Mouse (Mus musculus): ENCODE results near the gene Rpl7a. TPM values are rescaled to one million over a fixed set of nuclear protein-coding genes. Genes with fewer than 3 reads are reported as not detected.
A peak's percentile ranks its signal among the peaks of the same experiment; 100 is the strongest.
"Not testable (repeated sequence)": the region's sequence is repeated elsewhere in the genome, so short reads cannot be mapped to it uniquely, and the experiment has no call there.

The Rpl7a gene
- 407 and 410 TPM in 2 replicates for polyA plus RNA-seq (2015; fragmentation: Nextera tagmentation; extraction: Ambion mirVana)

- TF ChIP-seq CTCF (IDR thresholded peaks at IDR 0.05; ENCODE audit: low read depth): peak; percentile 25
- Histone ChIP-seq H3K9ac (ENCODE audit: low read depth, low read length) (peak within 1 kb of the TSS; percentile 95), H3K27ac (ENCODE audit: low read depth, low read length) (peak within 1 kb of the TSS; percentile 90), H3K4me1 (replicated peaks; ENCODE audit: control insufficient read depth, insufficient read depth, low read length) (peaks cover 8% of the 10 kb centered on the region), H3K4me3 (ENCODE audit: low read depth, low read length) (peak within 1 kb of the TSS; percentile 71), H3K27me3 (replicated peaks; ENCODE audit: control insufficient read depth, insufficient read depth, low read length) (no peaks in the 10 kb centered on the region), H3K4me2 (replicated peaks; ENCODE audit: low read depth) (peak within 1 kb of the TSS; percentile 83), H3K9me3 (ENCODE audit: control insufficient read depth) (no peaks in the 10 kb centered on the region), H3K36me3 (ENCODE audit: control insufficient read depth, insufficient read depth) (peaks cover 39% of the 10 kb centered on the region)
- ATAC-seq: peak; percentile 91
- WGBS: under 1% methylated on average over 74 of the region's 74 CpGs
Measured at GRCm38 (mm10) chr2:26910124-26910993, at the start of gene Rpl7a, which contains the start of gene Med22. Rpl7a (plus strand) TSS chr2:26910764. Med22 (minus strand) TSS chr2:26910677.

- Histone ChIP-seq H3K9ac (ENCODE audit: low read depth, low read length) (no peak overlapping the region), H3K36me3 (ENCODE audit: control insufficient read depth, insufficient read depth) (no peaks in the 10 kb centered on the region), H3K27me3 (replicated peaks; ENCODE audit: control insufficient read depth, insufficient read depth, low read length) (no peaks in the 10 kb centered on the region), H3K4me3 (ENCODE audit: low read depth, low read length) (no peak overlapping the region), H3K9me3 (ENCODE audit: control insufficient read depth) (no peaks in the 10 kb centered on the region), H3K27ac (ENCODE audit: low read depth, low read length) (no peak overlapping the region), H3K4me1 (replicated peaks; ENCODE audit: control insufficient read depth, insufficient read depth, low read length) (no peaks in the 10 kb centered on the region), H3K4me2 (replicated peaks; ENCODE audit: low read depth) (no peak overlapping the region)
- WGBS: 77% methylated on average over 3 of the region's 3 CpGs
- no peak for ATAC-seq
- no peak for TF ChIP-seq CTCF (IDR thresholded peaks at IDR 0.05; ENCODE audit: low read depth)
Measured at GRCm38 (mm10) chr2:26862856-26863255, 47.7 kb upstream of the Rpl7a start.

GRCm38 (mm10) chr2:26864879-26865278 is 45.7 kb upstream of the Rpl7a start, which contains the start of gene Abo:
Abo (minus strand) TSS chr2:26864979.
- H3K4me3 ChIP-seq (ENCODE audit: low read depth, low read length): no peak within 1 kb of the TSS
- no peak for TF ChIP-seq CTCF (IDR thresholded peaks at IDR 0.05; ENCODE audit: low read depth)
- no peaks in the 10 kb centered on the region for H3K4me1 ChIP-seq (replicated peaks; ENCODE audit: control insufficient read depth, insufficient read depth, low read length)
- H3K36me3 ChIP-seq (ENCODE audit: control insufficient read depth, insufficient read depth): no peaks in the 10 kb centered on the region
- WGBS: 51% methylated on average over 3 of the region's 3 CpGs
- H3K27me3 ChIP-seq (replicated peaks; ENCODE audit: control insufficient read depth, insufficient read depth, low read length): no peaks in the 10 kb centered on the region
- no peak within 1 kb of the TSS for H3K4me2 ChIP-seq (replicated peaks; ENCODE audit: low read depth)
- H3K27ac ChIP-seq (ENCODE audit: low read depth, low read length): no peak within 1 kb of the TSS
- no peak for ATAC-seq
- H3K9me3 ChIP-seq (ENCODE audit: control insufficient read depth): no peaks in the 10 kb centered on the region
- H3K9ac ChIP-seq (ENCODE audit: low read depth, low read length): no peak within 1 kb of the TSS

- no peak for ATAC-seq
Measured at GRCm38 (mm10) chr2:26870666-26871065, 39.9 kb upstream of the Rpl7a start.

GRCm38 (mm10) chr2:26878571-26878970 is 32.0 kb upstream of the Rpl7a start:
- no peak overlapping the region for H3K4me2 ChIP-seq (replicated peaks; ENCODE audit: low read depth)
- H3K36me3 ChIP-seq (ENCODE audit: control insufficient read depth, insufficient read depth): no peaks in the 10 kb centered on the region
- TF ChIP-seq CTCF (IDR thresholded peaks at IDR 0.05; ENCODE audit: low read depth): no peak
- H3K27me3 ChIP-seq (replicated peaks; ENCODE audit: control insufficient read depth, insufficient read depth, low read length): no peaks in the 10 kb centered on the region
- ATAC-seq: no peak
- H3K9ac ChIP-seq (ENCODE audit: low read depth, low read length): no peak overlapping the region
- no peaks in the 10 kb centered on the region; the same call in 1 of the 2 replicates for H3K9me3 ChIP-seq (ENCODE audit: control insufficient read depth)
- no peak overlapping the region for H3K27ac ChIP-seq (ENCODE audit: low read depth, low read length)
- H3K4me1 ChIP-seq (replicated peaks; ENCODE audit: control insufficient read depth, insufficient read depth, low read length): no peaks in the 10 kb centered on the region
- H3K4me3 ChIP-seq (ENCODE audit: low read depth, low read length): no peak overlapping the region

More at GRCm38 (mm10) chr2:26870666-26871065, 39.9 kb upstream of the Rpl7a start:
- H3K9me3 ChIP-seq (ENCODE audit: control insufficient read depth): no peaks in the 10 kb centered on the region
- H3K4me1 ChIP-seq (replicated peaks; ENCODE audit: control insufficient read depth, insufficient read depth, low read length): no peaks in the 10 kb centered on the region
- H3K27me3 ChIP-seq (replicated peaks; ENCODE audit: control insufficient read depth, insufficient read depth, low read length): no peaks in the 10 kb centered on the region
- H3K9ac ChIP-seq (ENCODE audit: low read depth, low read length): no peak overlapping the region
- H3K36me3 ChIP-seq (ENCODE audit: control insufficient read depth, insufficient read depth): no peaks in the 10 kb centered on the region
- TF ChIP-seq CTCF (IDR thresholded peaks at IDR 0.05; ENCODE audit: low read depth): no peak
- H3K4me3 ChIP-seq (ENCODE audit: low read depth, low read length): no peak overlapping the region
- H3K27ac ChIP-seq (ENCODE audit: low read depth, low read length): no peak overlapping the region
- WGBS: 49% methylated on average over 6 of the region's 6 CpGs
- no peak overlapping the region for H3K4me2 ChIP-seq (replicated peaks; ENCODE audit: low read depth)

- H3K4me1 ChIP-seq (replicated peaks; ENCODE audit: control insufficient read depth, insufficient read depth, low read length); ATAC-seq: not testable (repeated sequence)
- 88% methylated on average over 2 of the region's 2 CpGs for WGBS
Measured at GRCm38 (mm10) chr2:26885541-26885940, 25.0 kb upstream of the Rpl7a start.

GRCm38 (mm10) chr2:26886170-26886569 is 24.4 kb upstream of the Rpl7a start:
- 72% methylated on average over 4 of the region's 4 CpGs for WGBS
- not testable (repeated sequence) for H3K4me3 ChIP-seq (ENCODE audit: low read depth, low read length); ATAC-seq

More at GRCm38 (mm10) chr2:26885541-26885940, 25.0 kb upstream of the Rpl7a start:
- not testable (repeated sequence) for H3K9ac ChIP-seq (ENCODE audit: low read depth, low read length); H3K9me3 ChIP-seq (ENCODE audit: control insufficient read depth); H3K4me3 ChIP-seq (ENCODE audit: low read depth, low read length); H3K4me2 ChIP-seq (replicated peaks; ENCODE audit: low read depth); H3K27me3 ChIP-seq (replicated peaks; ENCODE audit: control insufficient read depth, insufficient read depth, low read length); H3K27ac ChIP-seq (ENCODE audit: low read depth, low read length)
- peaks cover 13% of the 10 kb centered on the region for H3K36me3 ChIP-seq (ENCODE audit: control insufficient read depth, insufficient read depth)

More at GRCm38 (mm10) chr2:26886170-26886569, 24.4 kb upstream of the Rpl7a start:
- H3K27ac ChIP-seq (ENCODE audit: low read depth, low read length); H3K4me1 ChIP-seq (replicated peaks; ENCODE audit: control insufficient read depth, insufficient read depth, low read length); H3K27me3 ChIP-seq (replicated peaks; ENCODE audit: control insufficient read depth, insufficient read depth, low read length); H3K9ac ChIP-seq (ENCODE audit: low read depth, low read length); H3K4me2 ChIP-seq (replicated peaks; ENCODE audit: low read depth); H3K9me3 ChIP-seq (ENCODE audit: control insufficient read depth): not testable (repeated sequence)
- H3K36me3 ChIP-seq (ENCODE audit: control insufficient read depth, insufficient read depth): peaks cover 20% of the 10 kb centered on the region

Measured in intestine, postnatal 0 days (tissue).